Mouse (Mus musculus) layer of hippocampus, adult 2 months (tissue): ENCODE measurements at regions not wholly inside any gene's neighbourhood (a gene's known extent, or its start where the extent isn't known, plus 50 kb on each side); places are given as distances from the start of the nearest gene placed in this dataset.

Experiments used
- DNase-seq, 2 experiments: peaks; one replicate each; pipeline ENCODE4 v3.0.0; 2022; ENCODE audit warnings: low spot score in 2 of 2
- H3K27ac ChIP-seq: fragments of 200-600 bp; 2 replicates; pipeline ENCODE4 v1.8.1; 2022
- H3K4me3 ChIP-seq: fragments of 200-600 bp; 2 replicates; pipeline ENCODE4 v1.8.1; 2022; ENCODE audit warnings: mild to moderate bottlenecking
- CTCF ChIP-seq: fragments of 200-600 bp; conservative IDR thresholded peaks from 2 replicates; pipeline ENCODE4 v1.8.1; 2022; ENCODE audit warnings: antibody characterized with exemption, mild to moderate bottlenecking, moderate library complexity

- no peak overlapping the region for H3K27ac ChIP-seq
- H3K4me3 ChIP-seq = no peak overlapping the region
- no peak for DNase-seq
- no peak for TF ChIP-seq CTCF
Measured at GRCm38 (mm10) chr11:19119927-19120827, 101.4 kb upstream of the Meis1 start.

- no peak overlapping the region for H3K4me3 ChIP-seq
- TF ChIP-seq CTCF = no peak
- no peak for DNase-seq
- H3K27ac ChIP-seq = no peak overlapping the region
Measured at GRCm38 (mm10) chr11:19120871-19121270, 102.1 kb upstream of the Meis1 start.

- DNase-seq = no peak
- Histone ChIP-seq H3K4me3 (no peak overlapping the region), H3K27ac (no peak overlapping the region)
- TF ChIP-seq CTCF = no peak
Measured at GRCm38 (mm10) chr11:19135375-19136050, 116.7 kb upstream of the Meis1 start.

GRCm38 (mm10) chr11:19138423-19138822 is 119.6 kb upstream of the Meis1 start:
- H3K4me3 ChIP-seq = no peak overlapping the region
- peak; percentile 8 to 13 for DNase-seq
- TF ChIP-seq CTCF = no peak
- H3K27ac ChIP-seq = no peak overlapping the region

GRCm38 (mm10) chr11:19138831-19139230 is 120.0 kb upstream of the Meis1 start:
- no peak for TF ChIP-seq CTCF
- no peak for DNase-seq

GRCm38 (mm10) chr11:19143267-19144000 is 124.6 kb upstream of the Meis1 start:
- H3K27ac ChIP-seq = no peak overlapping the region
- no peak for DNase-seq
- H3K4me3 ChIP-seq = no peak overlapping the region
- TF ChIP-seq CTCF = no peak

More at GRCm38 (mm10) chr11:19138831-19139230, 120.0 kb upstream of the Meis1 start:
- Histone ChIP-seq H3K4me3 (no peak overlapping the region), H3K27ac (no peak overlapping the region)

GRCm38 (mm10) chr11:19144506-19144905 is 125.7 kb upstream of the Meis1 start:
- no peak for DNase-seq
- no peak for TF ChIP-seq CTCF
- Histone ChIP-seq H3K4me3 (no peak overlapping the region), H3K27ac (no peak overlapping the region)

- DNase-seq = no peak
- H3K4me3 ChIP-seq = no peak overlapping the region
- H3K27ac ChIP-seq = no peak overlapping the region
- no peak for TF ChIP-seq CTCF
Measured at GRCm38 (mm10) chr11:19145263-19145662, 126.5 kb upstream of the Meis1 start.

GRCm38 (mm10) chr11:19145991-19146390 is 127.2 kb upstream of the Meis1 start:
- Histone ChIP-seq H3K4me3 (no peak overlapping the region), H3K27ac (no peak overlapping the region)
- TF ChIP-seq CTCF = no peak
- DNase-seq = no peak

- no peak overlapping the region for H3K27ac ChIP-seq
- DNase-seq = no peak
- no peak overlapping the region for H3K4me3 ChIP-seq
- TF ChIP-seq CTCF = no peak
Measured at GRCm38 (mm10) chr11:19151026-19151425, 132.2 kb upstream of the Meis1 start.

- H3K27ac ChIP-seq = no peak overlapping the region
- no peak for TF ChIP-seq CTCF
- no peak for DNase-seq
- H3K4me3 ChIP-seq = no peak overlapping the region
Measured at GRCm38 (mm10) chr11:19153714-19154113, 134.9 kb upstream of the Meis1 start.

GRCm38 (mm10) chr11:19154813-19155616 is 136.2 kb upstream of the Meis1 start:
- no peak for TF ChIP-seq CTCF
- Histone ChIP-seq H3K27ac (no peak overlapping the region), H3K4me3 (no peak overlapping the region)
- no peak for DNase-seq

GRCm38 (mm10) chr11:19155617-19155983 is 136.8 kb upstream of the Meis1 start:
- no peak for TF ChIP-seq CTCF

More at GRCm38 (mm10) chr11:19155617-19155983, 136.8 kb upstream of the Meis1 start:
- H3K4me3 ChIP-seq = no peak overlapping the region
- no peak for DNase-seq
- H3K27ac ChIP-seq = no peak overlapping the region
